Mouse (Mus musculus) forebrain, embryonic 12.5 days (tissue): ENCODE measurements at regions not wholly inside any gene's neighbourhood (a gene's known extent, or its start where the extent isn't known, plus 50 kb on each side); places are given as distances from the start of the nearest gene placed in this dataset.

ENCODE experiments used
- ATAC-seq: fragments of 200-750 bp; cut with Nextera tagmentation; 2 replicates; pipeline ENCODE4 v1.8.0; 2017; ENCODE audit warnings: moderate TSS enrichment; ENCODE audit not compliant: low FRiP score
- H3K27ac ChIP-seq: fragments of 300-500 bp; sonication (generic); 2 replicates; pipeline ENCODE4 v1.5.1; 2016; ENCODE audit warnings: mild to moderate bottlenecking
- H3K27me3 ChIP-seq: fragments of 300-500 bp; sonication (generic); 2 replicates; pipeline ENCODE4 v1.6.1; 2016; ENCODE audit warnings: mild to moderate bottlenecking
- H3K36me3 ChIP-seq: fragments of 300-500 bp; sonication (generic); replicated peaks from 2 replicates; pipeline ENCODE4 v1.6.1; 2016; ENCODE audit warnings: mild to moderate bottlenecking
- H3K4me1 ChIP-seq: fragments of 300-500 bp; sonication (generic); 2 replicates; pipeline ENCODE4 v1.6.1; 2016
- H3K4me2 ChIP-seq: fragments of 300-500 bp; sonication (generic); 2 replicates; pipeline ENCODE4 v1.6.1; 2016; ENCODE audit warnings: mild to moderate bottlenecking, moderate library complexity
- H3K4me3 ChIP-seq: fragments of 300-500 bp; sonication (generic); replicated peaks from 2 replicates; pipeline ENCODE4 v1.5.1; 2016; ENCODE audit warnings: mild to moderate bottlenecking
- H3K9ac ChIP-seq: fragments of 300-500 bp; sonication (generic); 2 replicates; pipeline ENCODE4 v1.6.1; 2016; ENCODE audit warnings: mild to moderate bottlenecking
- H3K9me3 ChIP-seq: fragments of 300-500 bp; sonication (generic); 2 replicates; pipeline ENCODE4 v1.6.1; 2016
- WGBS: fragments of 180-500 bp; shearing (Covaris S2); methylation state at CpG from one replicate; pipeline ENCODE4 v1.1.7; 2016; 5-methylcytosine and 5-hydroxymethylcytosine counted together

- ATAC-seq: no peak
- no peak overlapping the region for H3K4me3 ChIP-seq
- H3K9ac ChIP-seq: no peak overlapping the region
- no peak overlapping the region for H3K27ac ChIP-seq
- WGBS: 87% methylated on average over 7 of the region's 7 CpGs
- no peak overlapping the region for H3K4me2 ChIP-seq
- H3K9me3 ChIP-seq: 0 out of 2 replicates have a peak, but pooled peaks cover 9% of the 10 kb centered on the region
- H3K36me3 ChIP-seq: no peaks in the 10 kb centered on the region
- H3K27me3 ChIP-seq: no peaks in the 10 kb centered on the region
- H3K4me1 ChIP-seq: no peaks in the 10 kb centered on the region
These were observed 127.8 kb downstream of the Mis18a start for GRCm38 (mm10) chr16:90599329-90599870.

GRCm38 (mm10) chr16:90598727-90599126, 128.5 kb downstream of the Mis18a start:
- H3K27ac ChIP-seq: no peak overlapping the region
- no peak overlapping the region for H3K4me2 ChIP-seq
- H3K36me3 ChIP-seq: no peaks in the 10 kb centered on the region
- no peaks in the 10 kb centered on the region for H3K4me1 ChIP-seq
- H3K27me3 ChIP-seq: no peaks in the 10 kb centered on the region
- 84% methylated on average over 7 of the region's 7 CpGs for WGBS
- no peak overlapping the region for H3K4me3 ChIP-seq
- ATAC-seq: no peak
- H3K9me3 ChIP-seq: 0 out of 2 replicates have a peak, but pooled peaks cover 9% of the 10 kb centered on the region
- no peak overlapping the region for H3K9ac ChIP-seq

DNA sequence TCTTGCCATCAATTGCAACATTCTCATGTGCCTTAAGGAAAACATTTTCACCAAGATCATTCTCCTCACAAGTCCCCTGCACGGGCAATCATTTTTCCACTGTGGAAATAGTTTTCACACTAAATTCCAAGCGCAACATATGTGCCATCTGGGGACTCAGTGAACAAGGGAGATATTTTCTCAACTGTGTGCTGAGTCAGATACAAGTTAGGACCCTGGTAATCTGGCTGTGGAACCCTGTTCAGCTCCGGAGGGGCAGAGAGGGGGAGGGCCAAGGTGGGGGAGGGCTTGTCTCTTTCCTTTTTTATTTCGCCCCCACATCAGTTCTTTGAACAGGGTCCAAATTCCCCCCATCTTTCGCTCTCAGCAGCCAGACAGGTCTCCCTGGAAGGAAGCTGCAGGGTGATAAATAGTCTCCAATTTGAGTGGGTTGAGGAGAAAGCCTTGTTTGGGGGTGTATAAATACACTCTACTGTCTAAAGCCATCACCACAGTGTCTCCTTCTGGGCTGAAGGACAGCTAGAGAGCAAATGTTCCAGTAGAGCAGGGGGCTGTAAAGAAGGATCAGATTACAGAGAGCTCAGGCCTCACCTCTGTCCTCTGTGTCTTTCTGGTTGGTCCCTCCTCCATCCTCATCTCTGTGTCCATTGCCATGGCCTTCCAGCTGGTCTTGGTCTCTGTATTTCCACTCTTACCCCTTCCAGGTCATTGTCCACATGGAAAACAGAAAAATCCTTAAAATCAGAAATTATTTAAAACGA, 134.3 kb downstream of the Mis18a start:
- 85% methylated on average over 6 of the region's 6 CpGs for whole genome bisulfite sequencing
- no peak overlapping the region for H3K4me2 ChIP-seq
- no peaks in the 10 kb centered on the region for H3K36me3 ChIP-seq
- no peak overlapping the region for H3K9ac ChIP-seq
- H3K27me3 ChIP-seq: no peaks in the 10 kb centered on the region
- ATAC-seq: no peak
- 0 out of 2 replicates have a peak, but pooled peaks cover 7% of the 10 kb centered on the region for H3K9me3 ChIP-seq
- H3K27ac ChIP-seq: no peak overlapping the region
- H3K4me1 ChIP-seq: no peaks in the 10 kb centered on the region
- H3K4me3 ChIP-seq: no peak overlapping the region

- no peak overlapping the region for H3K4me3 ChIP-seq
- H3K9me3 ChIP-seq: 0 out of 2 replicates have a peak, but pooled peaks cover 7% of the 10 kb centered on the region
- no peaks in the 10 kb centered on the region for H3K36me3 ChIP-seq
- no peaks in the 10 kb centered on the region for H3K27me3 ChIP-seq
- H3K27ac ChIP-seq: no peak overlapping the region
- H3K4me2 ChIP-seq: no peak overlapping the region
- ATAC-seq: no peak
- H3K4me1 ChIP-seq: no peaks in the 10 kb centered on the region
- 85% methylated on average over 7 of the region's 7 CpGs for WGBS
- H3K9ac ChIP-seq: no peak overlapping the region
These were observed 142.0 kb downstream of the Mis18a start for GRCm38 (mm10) chr16:90585171-90585570.

DNA sequence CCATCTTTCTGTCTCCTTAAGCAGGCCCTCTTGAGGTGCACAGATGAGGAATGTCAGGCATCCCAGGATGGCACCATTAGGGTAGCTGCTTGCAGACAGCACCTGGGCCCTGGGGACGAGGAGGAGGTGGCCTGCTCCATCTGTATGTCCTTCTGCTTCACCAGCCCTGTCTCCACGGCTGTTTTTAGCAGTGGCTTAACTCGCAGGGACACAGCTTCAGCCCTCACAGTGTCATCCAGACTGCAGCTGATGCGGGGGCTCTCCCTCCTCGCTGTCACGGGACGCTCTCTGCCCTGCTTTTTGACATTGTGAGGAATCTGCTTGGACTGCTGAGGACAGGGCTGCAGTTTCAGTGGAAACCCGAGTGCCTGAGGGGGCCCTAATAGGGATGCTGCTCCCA, 146.8 kb downstream of the Mis18a start:
- Histone ChIP-seq H3K4me2 (no peak overlapping the region), H3K36me3 (no peaks in the 10 kb centered on the region), H3K4me1 (no peaks in the 10 kb centered on the region), H3K9ac (no peak overlapping the region), H3K27me3 (no peaks in the 10 kb centered on the region), H3K4me3 (no peak overlapping the region), H3K27ac (no peak overlapping the region), H3K9me3 (no peaks in the 10 kb centered on the region)
- ATAC-seq: no peak
- WGBS: 66% methylated on average over 8 of the region's 8 CpGs

DNA sequence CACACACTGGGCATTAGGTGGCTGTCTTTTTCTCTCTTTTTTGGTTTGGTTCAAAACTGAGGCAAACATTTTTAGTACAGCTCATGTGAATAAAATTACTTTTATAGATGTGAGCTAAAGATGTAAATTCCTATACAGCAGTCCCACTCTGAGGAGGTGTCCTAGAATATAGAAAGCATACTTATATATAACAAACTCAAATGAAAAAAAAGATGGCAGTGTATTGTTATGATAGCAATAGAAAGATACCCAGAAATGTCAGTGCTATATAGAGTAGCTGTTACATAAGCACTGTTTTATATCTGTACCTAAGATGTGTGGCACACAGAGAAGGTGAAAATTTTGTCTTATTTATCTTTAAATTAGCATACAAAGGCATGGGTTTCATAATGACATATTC, 156.1 kb downstream of the Mis18a start:
- H3K27me3 ChIP-seq: no peaks in the 10 kb centered on the region
- H3K9ac ChIP-seq: no peak overlapping the region
- no peaks in the 10 kb centered on the region for H3K9me3 ChIP-seq
- no peak overlapping the region for H3K4me3 ChIP-seq
- H3K4me2 ChIP-seq: no peak overlapping the region
- no peak overlapping the region for H3K27ac ChIP-seq
- no peaks in the 10 kb centered on the region for H3K36me3 ChIP-seq
- H3K4me1 ChIP-seq: no peaks in the 10 kb centered on the region
- no peak for ATAC-seq

DNA sequence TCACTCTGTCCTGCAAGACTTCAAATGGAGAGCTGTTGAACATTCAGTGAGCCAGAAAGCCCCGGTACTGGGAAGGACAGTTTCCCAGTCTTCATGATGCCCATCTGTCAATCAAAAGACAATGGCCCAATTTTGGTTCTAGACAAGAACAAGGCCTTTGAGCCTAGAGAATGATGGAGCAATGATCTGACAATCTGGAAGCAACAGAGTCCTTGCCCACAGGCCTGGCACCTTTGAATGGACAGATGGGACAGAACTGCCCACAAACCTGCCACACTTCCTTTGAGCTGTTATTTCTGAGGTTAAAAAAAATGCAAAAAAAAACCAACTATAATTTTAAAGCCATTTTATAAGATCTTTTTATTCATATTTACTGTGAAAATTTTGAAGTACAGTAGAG, 157.4 kb downstream of the Mis18a start:
- 84% methylated on average over 1 of the region's 1 CpGs for WGBS
- H3K4me3 ChIP-seq: no peak overlapping the region

GRCm38 (mm10) chr16:90565182-90565581, 162.0 kb downstream of the Mis18a start:
- no peak for ATAC-seq
- Histone ChIP-seq H3K36me3 (no peaks in the 10 kb centered on the region), H3K9me3 (no peaks in the 10 kb centered on the region), H3K4me1 (no peaks in the 10 kb centered on the region), H3K4me3 (no peak overlapping the region), H3K9ac (no peak overlapping the region), H3K4me2 (no peak overlapping the region), H3K27ac (no peak overlapping the region), H3K27me3 (no peaks in the 10 kb centered on the region)
- 71% methylated on average over 2 of the region's 2 CpGs for WGBS

More for the DNA sequence above, 157.4 kb downstream of the Mis18a start:
- no peaks in the 10 kb centered on the region for H3K27me3 ChIP-seq
- ATAC-seq: no peak
- H3K27ac ChIP-seq: no peak overlapping the region
- H3K4me2 ChIP-seq: no peak overlapping the region
- H3K36me3 ChIP-seq: no peaks in the 10 kb centered on the region
- H3K4me1 ChIP-seq: no peaks in the 10 kb centered on the region
- no peaks in the 10 kb centered on the region for H3K9me3 ChIP-seq
- no peak overlapping the region for H3K9ac ChIP-seq

GRCm38 (mm10) chr16:90553120-90553519, 167.3 kb downstream of the Hunk start:
- WGBS: 89% methylated on average over 7 of the region's 7 CpGs
- H3K4me2 ChIP-seq: no peak overlapping the region

GRCm38 (mm10) chr16:90551041-90551440, 165.2 kb downstream of the Hunk start:
- Histone ChIP-seq H3K4me3 (no peak overlapping the region), H3K4me1 (peaks cover 7% of the 10 kb centered on the region; the same call in 1 of the 2 replicates), H3K9me3 (no peaks in the 10 kb centered on the region), H3K27me3 (no peaks in the 10 kb centered on the region), H3K27ac (no peak overlapping the region), H3K4me2 (no peak overlapping the region), H3K36me3 (no peaks in the 10 kb centered on the region), H3K9ac (no peak overlapping the region)
- ATAC-seq: no peak
- 87% methylated on average over 3 of the region's 3 CpGs for WGBS

More at GRCm38 (mm10) chr16:90553120-90553519, 167.3 kb downstream of the Hunk start:
- no peak overlapping the region for H3K4me3 ChIP-seq
- H3K27ac ChIP-seq: no peak overlapping the region
- H3K9ac ChIP-seq: no peak overlapping the region
- no peaks in the 10 kb centered on the region for H3K9me3 ChIP-seq
- H3K4me1 ChIP-seq: peaks cover 2% of the 10 kb centered on the region; the same call in 1 of the 2 replicates
- no peak for ATAC-seq
- H3K36me3 ChIP-seq: no peaks in the 10 kb centered on the region
- H3K27me3 ChIP-seq: no peaks in the 10 kb centered on the region

GRCm38 (mm10) chr16:90550058-90550795, 164.4 kb downstream of the Hunk start:
- 71% methylated on average over 13 of the region's 13 CpGs for WGBS
- Histone ChIP-seq H3K9me3 (no peaks in the 10 kb centered on the region), H3K36me3 (no peaks in the 10 kb centered on the region), H3K27ac (no peak overlapping the region), H3K27me3 (0 out of 2 replicates have a peak, but pooled peaks cover 3% of the 10 kb centered on the region), H3K4me1 (peaks cover 13% of the 10 kb centered on the region), H3K9ac (no peak overlapping the region), H3K4me2 (no peak overlapping the region), H3K4me3 (no peak overlapping the region)
- no peak for ATAC-seq
